Mouse (Mus musculus) layer of hippocampus, postnatal 36 days (tissue): ENCODE measurements at regions not wholly inside any gene's neighbourhood (a gene's known extent, or its start where the extent isn't known, plus 50 kb on each side); places are given as distances from the start of the nearest gene placed in this dataset.
"Not testable (repeated sequence)": the region's sequence is repeated elsewhere in the genome, so short reads cannot be mapped to it uniquely, and the experiment has no call there.

ENCODE experiments used
- DNase-seq, 2 experiments: peaks; one replicate each; pipeline ENCODE4 v3.0.0; 2022

- DNase-seq, result no peak
Measured at GRCm38 (mm10) chr5:118464931-118465801, 95.3 kb upstream of the Med13l start.

- DNase-seq, result no peak
Measured at GRCm38 (mm10) chr5:118465991-118466750, 94.3 kb upstream of the Med13l start.

GRCm38 (mm10) chr5:118468739-118469138 is 91.7 kb upstream of the Med13l start:
- no peak for DNase-seq

GRCm38 (mm10) chr5:118471569-118471968 is 88.9 kb upstream of the Med13l start:
- no peak for DNase-seq

GRCm38 (mm10) chr5:118472291-118472690 is 88.2 kb upstream of the Med13l start:
- no peak for DNase-seq

- DNase-seq, result no peak
Measured at GRCm38 (mm10) chr5:118473128-118473730, 87.2 kb upstream of the Med13l start.

- DNase-seq, result no peak
Measured at GRCm38 (mm10) chr5:118476597-118476996, 83.9 kb upstream of the Med13l start.

- DNase-seq, result no peak
Measured at GRCm38 (mm10) chr5:118477131-118478119, 83.1 kb upstream of the Med13l start.

GRCm38 (mm10) chr5:118478120-118478768 is 82.2 kb upstream of the Med13l start:
- DNase-seq, result peak; percentile 22 to 24

- DNase-seq, result no peak
Measured at GRCm38 (mm10) chr5:118480000-118480399, 80.5 kb upstream of the Med13l start.

- DNase-seq, result no peak
Measured at GRCm38 (mm10) chr5:118480965-118481793, 79.3 kb upstream of the Med13l start.

GRCm38 (mm10) chr5:118481794-118482049 is 78.8 kb upstream of the Med13l start:
- no peak for DNase-seq

GRCm38 (mm10) chr5:118482598-118482997 is 77.9 kb upstream of the Med13l start:
- no peak for DNase-seq

- no peak for DNase-seq
Measured at GRCm38 (mm10) chr5:118483001-118483400, 77.5 kb upstream of the Med13l start.

GRCm38 (mm10) chr5:118483532-118483931 is 76.9 kb upstream of the Med13l start:
- no peak for DNase-seq

GRCm38 (mm10) chr5:118485191-118485590 is 75.3 kb upstream of the Med13l start:
- no peak for DNase-seq

GRCm38 (mm10) chr5:118492522-118492921 is 68.0 kb upstream of the Med13l start:
- DNase-seq, result not testable (repeated sequence)

GRCm38 (mm10) chr5:118494649-118495477 is 65.6 kb upstream of the Med13l start:
- DNase-seq, result no peak

GRCm38 (mm10) chr5:118495478-118495760 is 65.1 kb upstream of the Med13l start:
- no peak for DNase-seq

GRCm38 (mm10) chr5:118501624-118502023 is 58.9 kb upstream of the Med13l start:
- no peak for DNase-seq
